Mouse (Mus musculus): ENCODE data around the gene Pex11a. TPM values are rescaled to one million over a fixed set of nuclear protein-coding genes. Genes with fewer than 3 reads are reported as not detected.
"Not testable (repeated sequence)": the region's sequence is repeated elsewhere in the genome, so short reads cannot be mapped to it uniquely, and the experiment has no call there.

The Pex11a gene
- 10 to 100 TPM; 41.0 to 47.0 TPM for total RNA-seq (2021)
- long read RNA-seq, experiment 1, transcript Pex11a-201 (3 exons, 2,241 nt) = major isoform, 38 of 56 reads
- long read RNA-seq, experiment 1, partial matches to known transcripts = 0 of 56 reads
- long read RNA-seq, experiment 1, other reads (novel, unspliced or antisense) = 12 of 56 reads
- long read RNA-seq, experiment 2, transcript Pex11a-201 (3 exons, 2,241 nt) = major isoform, 26 of 34 reads
- long read RNA-seq, experiment 2, transcript Pex11a-203 (2 exons, 1,044 nt) = minor isoform, 6 of 34 reads
- long read RNA-seq, experiment 2, partial matches to known transcripts = 0 of 34 reads
- long read RNA-seq, experiment 2, other reads (novel, unspliced or antisense) = 1 of 34 reads

DNA sequence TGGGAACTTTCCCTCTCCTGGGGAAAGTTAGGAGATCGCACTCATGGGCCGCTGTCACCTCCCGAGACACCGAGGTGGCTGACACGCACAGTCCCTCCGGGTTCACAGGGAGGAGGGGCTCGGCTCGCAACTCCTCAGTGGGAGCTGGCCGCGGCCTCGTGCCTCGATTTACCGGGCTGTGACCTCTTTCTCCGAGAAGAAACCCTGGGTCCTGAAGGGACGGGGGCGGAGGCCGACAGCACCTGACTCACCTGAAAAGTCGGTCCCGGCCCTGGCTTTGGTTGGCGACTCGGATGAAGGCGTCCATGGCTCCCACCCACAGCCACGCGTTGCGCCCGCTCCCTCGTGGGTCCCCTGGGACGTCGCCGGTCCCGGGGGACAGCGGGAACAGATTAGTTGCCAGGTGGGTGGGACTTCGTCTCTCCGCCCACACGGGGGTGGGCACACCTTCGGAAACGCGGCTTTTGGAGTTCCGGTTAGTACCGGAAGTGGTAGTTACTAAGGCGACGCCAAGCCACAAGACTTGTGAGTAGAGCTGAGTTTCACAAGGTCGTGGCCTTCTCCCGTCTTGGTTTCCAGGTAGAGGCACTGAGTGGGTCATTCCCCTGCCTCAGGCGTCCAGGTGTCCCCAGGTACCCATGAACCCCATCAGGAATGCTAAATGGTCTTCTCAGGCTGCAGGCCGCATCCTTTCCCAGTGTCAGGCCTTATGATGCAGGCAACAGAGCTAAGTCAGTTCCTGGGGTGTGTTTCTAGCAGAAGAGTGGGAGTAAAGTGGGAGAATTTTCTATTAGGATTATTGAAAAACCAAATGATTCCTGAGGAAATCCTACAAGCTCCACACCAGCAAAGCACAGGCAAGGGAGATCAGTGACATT, at the start of gene Pex11a, which contains the start of gene Wdr93:
Pex11a (minus strand) TSS at position 473 of the 878 bp plus-strand sequence.
Wdr93 (plus strand) TSS at position 505 of the 878 bp plus-strand sequence.
- peak; percentile 92 for DNase-seq

DNA sequence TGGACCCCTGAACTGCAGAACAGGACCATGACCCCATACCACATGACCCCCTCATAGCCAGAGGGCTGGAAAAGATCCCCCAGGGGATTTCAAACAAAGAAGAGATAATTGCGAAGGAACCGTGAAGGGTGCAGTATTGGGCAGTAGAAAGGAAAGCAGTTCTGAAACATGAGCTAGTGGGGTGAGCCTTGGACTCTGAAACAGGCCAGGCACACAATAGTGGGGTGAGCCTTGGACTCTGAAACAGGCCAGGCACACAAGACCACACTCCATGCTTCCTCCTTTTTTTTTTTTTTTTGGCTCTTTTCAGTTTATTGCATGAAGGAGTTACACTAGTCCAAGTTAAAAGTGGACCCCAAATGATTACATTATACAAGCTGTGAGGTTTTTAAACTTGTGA, 46.9 kb upstream of the Pex11a start:
- not testable (repeated sequence) for DNase-seq

DNA sequence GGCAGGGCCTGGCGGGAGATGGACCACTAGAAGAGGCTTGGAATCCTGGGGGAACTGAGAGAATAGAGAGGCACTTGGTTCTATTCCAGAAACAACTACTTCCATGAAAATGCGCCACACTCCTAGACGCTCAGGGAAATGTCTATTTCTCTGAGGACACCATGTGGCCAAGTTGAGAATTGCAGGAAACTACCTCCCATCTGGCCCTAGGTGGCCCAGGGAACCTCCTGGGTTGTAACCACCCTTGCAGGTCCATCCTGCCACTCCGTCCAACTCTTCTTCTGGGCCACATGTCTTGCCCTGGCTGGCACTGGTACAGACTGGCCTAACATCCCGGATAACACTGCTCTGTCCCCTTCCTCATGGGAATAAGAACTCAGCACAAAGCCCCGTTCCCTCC, 43.4 kb upstream of the Pex11a start:
- peak; percentile 87 for DNase-seq

DNA sequence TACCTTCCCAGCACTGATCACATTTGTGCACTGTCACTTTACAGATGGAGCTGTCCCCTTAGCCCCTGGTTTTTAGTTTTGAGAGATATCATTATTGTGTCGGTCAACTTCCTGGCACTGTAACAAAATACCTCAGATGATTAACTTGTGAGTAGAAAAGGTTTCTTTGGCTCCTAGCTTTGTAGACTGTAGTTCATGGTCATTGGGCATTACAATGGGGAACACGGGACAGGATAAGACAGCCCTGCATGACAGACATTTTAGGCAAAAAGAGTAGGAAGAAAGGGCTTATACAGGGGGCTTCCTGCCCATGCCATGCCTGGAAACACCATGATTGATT, 39.6 kb upstream of the Pex11a start:
- no peak for DNase-seq

DNA sequence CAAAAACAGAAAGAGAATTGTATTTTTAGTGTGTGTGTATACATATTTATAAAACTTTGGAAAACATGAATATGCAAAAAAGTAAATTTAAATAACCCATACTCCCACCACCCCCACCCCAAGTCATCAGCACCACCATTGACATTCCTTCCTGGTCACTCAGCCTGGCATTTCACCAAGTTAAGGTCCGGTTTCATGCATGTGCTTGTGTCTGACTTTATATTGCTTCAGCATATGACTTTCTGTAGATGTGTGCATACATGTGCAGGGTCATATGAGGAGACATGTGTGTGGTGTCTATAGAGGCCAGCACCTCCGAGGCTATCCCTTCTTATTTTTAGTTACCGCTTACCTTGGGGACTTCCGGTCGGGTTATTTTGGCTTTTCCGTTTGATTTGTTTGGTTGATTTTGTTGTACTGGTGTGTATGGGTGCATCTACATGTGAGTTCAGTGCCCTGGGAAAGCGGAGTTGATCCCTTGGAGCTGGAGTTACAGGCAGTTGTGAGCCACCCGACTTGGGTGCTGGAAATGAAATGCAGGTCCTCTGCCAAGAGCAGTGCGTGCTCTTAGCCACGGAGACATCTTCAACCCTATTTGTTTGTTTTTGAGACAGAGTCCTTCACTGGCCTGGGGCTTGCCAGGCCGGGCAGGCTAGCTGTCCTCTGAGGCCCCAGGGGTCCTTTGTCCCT, 39.0 kb upstream of the Pex11a start:
- peak; percentile 47 for DNase-seq

DNA sequence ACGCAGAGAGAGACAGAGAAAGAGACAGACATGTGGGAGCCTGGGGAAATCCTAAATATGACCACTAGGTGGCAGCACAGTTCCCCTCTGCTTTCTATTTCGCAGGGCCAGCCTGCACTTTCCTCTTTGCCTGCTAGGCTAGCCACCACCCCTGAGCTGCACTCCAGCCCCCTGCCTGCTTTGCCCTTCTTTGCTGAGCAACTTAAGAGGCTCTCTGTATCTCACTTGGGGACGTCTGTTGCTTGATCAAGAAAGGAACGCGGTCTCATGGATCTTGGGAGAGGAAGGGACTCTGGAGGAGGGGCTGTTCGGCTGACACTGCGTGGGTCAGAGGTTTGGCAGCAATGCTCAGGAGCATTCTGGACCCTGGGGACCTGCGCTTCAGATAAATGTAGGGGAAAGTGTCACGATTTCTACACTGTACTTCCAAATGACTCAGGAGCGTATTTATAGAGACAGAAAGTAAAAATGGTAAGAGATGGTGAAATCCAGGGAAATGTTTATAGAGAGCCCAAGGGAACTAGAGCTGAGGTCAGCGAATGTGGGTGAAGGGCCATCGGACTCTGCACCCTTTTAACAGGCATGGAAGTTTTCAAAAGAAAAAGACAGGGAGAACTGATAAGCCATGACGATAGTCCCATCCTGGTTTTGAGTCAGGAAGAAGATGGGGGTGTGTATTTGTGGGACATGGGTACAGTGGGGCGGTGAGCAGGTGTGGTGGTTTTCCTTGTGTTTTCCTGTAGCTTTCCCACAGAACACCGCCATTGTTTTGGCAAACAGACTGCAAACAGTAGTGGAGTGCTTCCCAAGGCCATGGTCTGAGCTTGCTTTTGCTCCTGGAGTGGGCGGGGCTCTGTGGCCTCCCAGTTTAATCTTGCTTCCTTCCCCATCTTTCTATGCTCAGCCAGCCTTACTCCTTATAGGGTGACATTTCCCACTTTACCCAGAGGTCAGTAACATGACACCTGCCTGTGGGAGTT, 38.0 kb upstream of the Pex11a start:
- peak; percentile 89 for DNase-seq

DNA sequence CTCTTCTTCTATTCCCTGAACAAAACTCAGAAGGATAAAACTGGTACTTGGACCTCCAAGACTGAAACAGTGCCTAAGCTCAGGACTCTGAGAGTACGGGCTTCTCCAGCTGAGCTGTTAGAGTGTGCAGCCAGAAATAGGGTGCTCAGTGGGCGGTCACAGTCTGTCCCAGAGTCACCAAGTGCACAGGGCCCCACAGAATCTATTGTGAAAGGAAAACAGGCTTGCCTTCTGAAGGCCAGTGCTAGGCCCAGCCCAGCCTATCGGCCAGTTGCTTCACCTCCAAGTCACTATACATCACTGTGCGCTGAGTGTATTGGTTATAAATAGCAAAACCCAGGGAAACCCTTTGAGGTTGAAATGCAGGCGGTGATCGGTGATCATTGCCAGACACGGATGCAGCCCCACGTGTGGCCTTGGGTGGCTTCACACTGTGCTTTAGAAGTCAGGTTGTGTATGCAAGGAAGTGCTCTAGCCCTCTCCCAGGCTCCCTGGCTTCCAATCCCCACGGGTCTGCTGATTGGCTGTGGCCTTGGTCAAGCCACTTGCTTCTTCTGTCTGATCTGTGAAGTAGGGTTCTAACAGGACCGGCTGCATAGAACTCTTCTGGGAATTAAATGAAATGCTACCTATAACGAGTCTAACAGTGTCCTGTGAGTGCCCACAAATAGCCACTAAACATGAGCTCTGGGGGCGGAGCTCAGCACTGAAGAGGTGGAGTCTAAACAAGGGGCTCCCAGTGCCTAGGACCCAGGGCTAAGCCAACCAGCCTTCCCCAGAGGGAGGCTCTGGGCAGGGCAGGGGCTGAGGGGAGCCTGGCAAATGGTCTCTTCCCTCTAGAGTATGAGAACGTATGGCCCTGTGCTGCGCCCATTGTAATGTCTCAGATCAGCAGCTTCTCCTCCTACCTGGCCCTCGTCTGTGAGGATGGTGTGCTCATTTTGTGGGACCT, 28.9 kb upstream of the Pex11a start:
- DNase-seq = peak; percentile 36

DNA sequence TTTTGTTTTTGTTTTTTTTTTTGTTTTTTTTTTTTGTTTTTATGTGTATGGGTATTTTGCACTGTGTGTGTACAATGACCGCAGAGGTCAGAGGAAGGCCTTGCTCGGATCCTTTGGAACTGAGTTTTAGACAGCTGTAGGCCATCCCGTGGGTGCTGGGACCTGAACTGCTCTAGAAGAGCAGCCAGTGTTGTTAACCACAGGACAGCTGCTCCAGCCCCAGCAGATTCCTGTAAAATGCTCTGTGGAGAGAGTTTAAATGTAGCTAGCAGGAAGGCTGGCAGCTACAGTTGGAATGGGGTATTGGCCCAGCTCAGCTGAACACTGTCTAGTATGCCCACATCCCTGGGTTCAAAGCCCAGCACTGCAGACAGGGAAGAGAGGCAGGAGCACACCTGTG, 26.7 kb upstream of the Pex11a start:
- DNase-seq = no peak

DNA sequence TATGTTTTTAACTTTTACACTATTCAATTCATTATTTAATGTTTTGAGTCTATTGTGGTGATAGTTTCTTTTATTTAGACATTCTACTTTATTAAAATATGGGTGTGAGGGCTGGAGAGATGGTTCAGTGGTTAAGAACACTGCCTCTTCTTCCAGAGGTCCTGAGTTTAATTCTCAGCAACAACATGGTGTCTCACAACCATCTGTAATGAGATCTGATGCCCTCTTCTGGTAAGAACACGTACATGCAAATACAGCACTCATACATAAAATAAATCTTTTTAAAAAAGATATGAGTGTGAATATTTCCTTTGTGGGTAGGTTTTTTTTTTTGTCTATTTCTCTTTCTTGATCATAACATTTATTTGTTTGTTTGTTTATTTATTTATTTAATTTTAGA, 23.1 kb upstream of the Pex11a start:
- no peak for DNase-seq

DNA sequence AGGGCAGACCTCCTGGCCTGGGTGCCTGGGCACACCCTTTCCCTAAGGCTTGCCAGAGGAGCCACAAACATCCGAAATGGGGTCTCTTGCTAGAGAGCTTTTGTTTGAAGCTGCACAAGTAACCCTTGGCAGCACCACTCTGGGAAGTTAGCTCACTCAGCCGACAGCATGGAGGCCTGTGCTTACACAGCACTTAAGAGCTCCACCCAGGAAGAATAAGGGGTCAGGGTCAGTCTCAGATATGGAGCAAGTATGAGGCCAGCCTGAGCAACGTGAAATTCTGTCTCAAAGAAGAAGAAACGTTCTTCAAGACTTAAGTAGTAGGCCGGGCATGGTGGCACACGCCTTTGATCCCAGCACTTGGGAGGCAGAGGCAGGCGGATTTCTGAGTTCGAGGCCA, 19.2 kb upstream of the Pex11a start:
- DNase-seq = no peak

DNA sequence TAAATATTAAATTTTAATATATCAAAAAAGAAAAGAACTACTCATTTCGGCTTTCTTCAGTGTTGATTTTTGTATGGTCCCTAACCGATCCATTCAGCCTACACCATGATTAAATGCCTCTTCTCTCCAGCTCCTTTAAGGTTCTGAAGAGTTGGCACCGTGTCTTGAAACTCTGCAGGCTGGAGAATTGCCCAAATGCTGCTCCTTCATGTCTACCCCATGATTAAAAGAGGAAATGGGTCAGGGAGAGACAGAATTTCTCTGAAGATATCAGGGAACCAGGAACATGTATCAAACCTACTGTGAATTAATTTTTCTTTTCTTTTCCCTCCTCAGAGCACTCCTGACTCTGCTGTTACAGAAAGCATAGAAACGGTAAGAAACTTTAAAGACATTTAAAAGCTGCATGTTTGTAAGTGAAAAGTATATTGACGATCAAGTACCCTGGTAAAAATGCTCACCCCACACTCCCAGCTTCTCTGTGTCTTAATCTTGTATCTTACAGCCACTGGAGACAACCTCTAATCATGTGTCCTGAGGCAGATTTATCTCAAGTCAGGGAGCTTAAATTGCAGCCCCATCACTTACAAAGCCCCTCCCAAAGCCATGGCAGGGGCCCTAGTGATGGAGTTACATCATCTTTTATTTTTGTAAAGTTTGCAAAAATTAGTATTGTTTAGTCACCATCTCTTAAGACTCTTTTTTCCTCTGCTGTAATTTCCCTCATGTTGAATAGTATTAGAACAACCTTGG, 18.4 kb upstream of the Pex11a start:
- peak; percentile 41 for DNase-seq

DNA sequence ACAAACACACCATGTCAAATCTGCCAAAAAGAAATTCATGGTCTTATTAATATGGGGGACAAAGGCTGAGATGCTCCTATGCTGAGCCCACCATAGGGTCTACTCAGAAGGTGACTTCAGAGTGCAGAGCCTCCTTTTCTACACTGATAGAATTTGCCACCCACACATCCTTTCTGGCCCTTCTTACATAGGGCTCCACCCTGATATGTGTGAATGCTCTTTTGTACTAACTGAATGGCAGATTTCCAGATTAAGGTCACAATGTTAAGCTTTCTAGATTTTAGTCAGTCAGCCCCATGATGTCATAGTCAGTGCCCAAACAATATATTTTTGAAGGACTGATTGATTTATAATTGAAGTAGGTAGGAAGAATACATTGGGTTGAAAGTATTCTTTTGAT, 16.8 kb upstream of the Pex11a start:
- DNase-seq = no peak

DNA sequence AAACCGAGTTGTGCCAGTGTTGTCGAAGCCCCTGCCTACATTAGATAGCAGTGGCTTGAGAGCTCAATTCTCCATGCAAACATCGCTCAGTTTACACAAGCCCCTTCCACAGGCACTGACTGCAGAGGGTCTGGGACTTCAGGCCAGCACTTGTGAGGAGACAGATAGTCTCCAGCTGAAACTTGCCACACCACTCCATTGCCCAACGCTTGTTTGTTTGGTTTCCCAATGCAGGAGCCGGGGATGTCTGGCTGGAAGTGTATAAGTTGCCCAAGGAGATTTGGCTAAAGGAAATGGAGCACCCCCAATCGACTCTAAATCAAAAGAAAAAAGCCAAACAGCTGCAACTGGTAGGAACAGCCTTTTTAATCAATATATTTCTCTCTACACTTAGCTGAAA, 15.2 kb upstream of the Pex11a start:
- peak; percentile 71 for DNase-seq

DNA sequence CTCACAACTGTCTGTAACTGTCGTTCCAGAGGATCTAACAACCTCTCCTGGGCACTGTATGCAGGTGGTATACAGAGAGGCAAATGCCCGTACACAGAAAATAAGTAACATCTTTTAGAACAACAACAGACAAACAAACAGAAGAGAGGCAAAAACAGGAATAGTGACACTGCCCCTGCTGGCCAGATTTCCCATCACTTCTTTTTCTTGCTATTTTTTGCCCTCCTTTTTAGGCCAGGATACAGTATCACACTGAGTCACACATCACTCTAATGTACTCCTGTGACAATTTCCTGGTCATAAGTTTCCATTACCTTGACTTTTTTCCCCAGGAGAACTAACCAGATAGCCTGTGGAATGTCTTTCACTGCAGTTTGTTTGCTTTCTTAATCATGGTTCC, 13.4 kb upstream of the Pex11a start:
- DNase-seq = no peak

DNA sequence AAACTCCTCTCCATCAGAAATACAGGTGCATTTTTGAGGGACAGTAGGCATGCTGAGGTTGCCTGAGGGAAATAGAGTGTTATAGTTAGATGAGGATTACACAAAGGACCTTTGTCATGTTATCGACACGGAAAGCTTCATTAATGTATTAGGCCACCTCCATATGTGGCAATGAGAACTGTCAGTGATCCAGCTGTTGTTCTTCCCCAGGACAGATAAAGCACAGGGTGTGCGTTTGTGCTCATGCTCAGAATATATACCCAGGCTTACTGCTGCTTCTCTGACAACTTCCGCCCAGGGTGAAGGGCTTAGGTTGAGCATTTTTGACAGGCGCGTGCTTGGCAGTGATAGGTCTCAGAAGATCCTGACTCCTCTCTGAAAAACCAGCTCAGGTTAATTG, 6.6 kb upstream of the Pex11a start:
- DNase-seq = no peak

DNA sequence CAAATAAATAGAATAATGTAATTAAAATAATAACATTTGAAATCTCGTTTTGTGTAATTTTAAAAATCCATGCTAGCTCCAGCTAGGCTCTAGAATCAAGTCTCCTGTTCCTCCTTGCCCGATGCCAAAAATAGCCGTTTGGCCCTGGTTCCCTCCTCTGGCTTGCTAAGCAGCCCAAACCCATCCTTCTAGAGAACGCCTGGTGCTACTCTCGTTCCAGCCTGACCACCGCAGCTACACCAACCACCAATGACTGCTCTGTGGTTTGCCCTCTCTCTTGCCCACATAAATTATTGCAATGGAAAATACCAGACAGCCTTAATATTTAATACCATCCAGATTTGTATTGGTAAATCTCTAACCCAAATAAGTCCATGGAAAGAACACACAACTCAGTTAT, 4.7 kb upstream of the Pex11a start:
- no peak for DNase-seq

DNA sequence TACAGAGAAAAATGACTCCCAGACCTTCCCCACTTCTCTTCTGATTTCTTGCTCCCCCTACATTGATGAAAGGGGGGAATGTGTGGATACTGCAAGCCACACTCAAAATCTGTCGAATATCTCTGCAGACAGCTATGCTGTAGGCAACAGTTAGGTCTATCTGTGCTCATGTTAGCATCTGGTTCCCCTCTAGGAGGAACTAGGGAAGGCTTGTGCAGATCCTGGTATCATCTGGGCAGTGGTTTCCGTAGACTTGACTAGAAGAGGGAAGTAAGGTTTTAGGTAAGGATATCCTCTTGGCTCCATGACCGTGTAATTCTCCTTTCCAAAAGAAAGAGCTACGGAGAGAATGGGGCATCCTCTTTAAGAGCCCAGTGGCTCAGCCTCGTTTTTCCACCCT, 1.7 kb upstream of the Pex11a start:
- DNase-seq = no peak

DNA sequence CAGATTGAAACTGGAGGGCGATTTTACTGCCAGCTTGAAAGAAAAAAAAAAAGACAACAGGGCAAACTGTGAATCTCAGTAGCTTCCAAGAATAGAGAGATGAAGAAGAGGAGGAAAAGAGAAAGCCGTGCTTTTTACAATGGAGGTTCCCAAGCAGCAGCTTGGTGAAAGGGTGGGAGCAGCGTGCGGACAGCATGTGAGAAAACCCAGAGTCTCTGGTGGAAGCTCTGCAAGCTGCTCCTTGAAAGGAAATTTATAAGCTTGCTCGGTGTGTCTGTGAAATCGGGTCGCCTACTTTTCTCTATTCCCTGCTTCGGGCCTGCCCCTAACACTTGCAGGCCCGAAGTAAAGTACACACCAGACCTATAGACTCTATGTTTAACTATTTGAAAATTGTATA, 1.1 kb upstream of the Pex11a start:
- no peak for DNase-seq

DNA sequence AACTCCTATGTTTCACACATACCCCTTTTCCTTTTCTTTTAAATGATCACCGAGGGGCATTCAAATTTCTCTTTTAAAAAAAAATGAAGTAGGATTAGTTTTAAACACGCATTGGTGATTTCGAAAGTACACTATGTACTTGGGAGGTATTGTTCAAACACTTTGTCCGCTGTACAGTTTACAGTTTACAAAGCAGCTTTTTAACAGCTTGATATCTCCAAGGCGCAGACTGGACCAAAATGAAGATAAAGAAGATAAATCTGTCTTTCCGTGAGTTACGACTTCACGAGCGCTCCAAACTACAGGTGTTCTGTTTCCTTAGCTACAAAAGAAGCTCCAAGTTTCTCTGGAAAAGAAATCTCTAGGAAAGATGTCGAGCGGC, 663 bp downstream of the Pex11a start:
- DNase-seq = no peak

DNA sequence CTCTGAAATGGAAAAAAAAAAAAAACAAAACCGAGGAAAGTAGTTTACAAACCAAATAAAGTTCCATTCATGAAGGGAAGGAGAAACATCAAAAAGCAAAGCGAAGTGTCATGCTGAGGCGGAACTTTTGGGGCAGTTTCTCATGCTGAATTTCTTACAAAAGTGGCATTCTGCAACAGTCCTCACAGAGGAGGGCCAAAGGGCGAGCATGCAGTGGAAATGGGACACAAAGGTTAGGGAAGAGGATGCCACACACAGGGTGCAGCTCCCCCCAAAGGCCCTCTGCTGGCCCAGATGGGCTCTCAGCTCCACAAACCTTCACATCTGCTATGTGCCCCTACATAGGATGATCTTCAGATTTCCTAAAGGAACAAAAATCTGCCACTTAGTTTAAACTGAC, 2.7 kb downstream of the Pex11a start:
- DNase-seq = peak; percentile 44

All from adrenal gland, postnatal 10 days (tissue).